Mouse (Mus musculus) embryonic fibroblast, embryonic 13.5 days (primary cell): ENCODE results near the gene Arnt2. TPM values are rescaled to one million over a fixed set of nuclear protein-coding genes. Genes with fewer than 3 reads are reported as not detected.

Source experiments
- H3K27ac ChIP-seq: 2 replicates; pipeline ENCODE4 v1.5.1; 2012; ENCODE audit warnings: low read length, control low read depth, inconsistent platforms; ENCODE audit not compliant: insufficient read depth
- H3K4me1 ChIP-seq: 2 replicates; pipeline ENCODE4 v1.6.1; 2011; ENCODE audit warnings: low read length; ENCODE audit not compliant: control insufficient read depth, insufficient read depth
- H3K4me3 ChIP-seq: 2 replicates; pipeline ENCODE4 v1.5.1; 2011; ENCODE audit warnings: mild to moderate bottlenecking, control low read depth, low read length; ENCODE audit not compliant: insufficient read depth
- CTCF ChIP-seq: IDR thresholded peaks from 2 replicates; pipeline ENCODE4 v1.5.1; 2011; ENCODE audit warnings: mild to moderate bottlenecking, control low read depth, low read length, moderate library complexity, borderline replicate concordance; ENCODE audit not compliant: insufficient read depth
- POLR2A ChIP-seq: IDR thresholded peaks from 2 replicates; pipeline ENCODE4 v1.6.1; 2011; ENCODE audit warnings: low read depth, mild to moderate bottlenecking, control low read depth, low read length, moderate library complexity
- polyA plus RNA-seq: library from polyadenylated mRNA; stranded (reverse); fragments of >200 nt; gene quantifications from 2 replicates; pipeline ENCODE4 v1.2.4, GENCODE M21; 2011; ENCODE audit warnings: low read depth; ENCODE audit not compliant: missing spikeins, insufficient read length

Arnt2 gene
- polyA plus RNA-seq, 1 experiment: 20.2 TPM

DNA sequence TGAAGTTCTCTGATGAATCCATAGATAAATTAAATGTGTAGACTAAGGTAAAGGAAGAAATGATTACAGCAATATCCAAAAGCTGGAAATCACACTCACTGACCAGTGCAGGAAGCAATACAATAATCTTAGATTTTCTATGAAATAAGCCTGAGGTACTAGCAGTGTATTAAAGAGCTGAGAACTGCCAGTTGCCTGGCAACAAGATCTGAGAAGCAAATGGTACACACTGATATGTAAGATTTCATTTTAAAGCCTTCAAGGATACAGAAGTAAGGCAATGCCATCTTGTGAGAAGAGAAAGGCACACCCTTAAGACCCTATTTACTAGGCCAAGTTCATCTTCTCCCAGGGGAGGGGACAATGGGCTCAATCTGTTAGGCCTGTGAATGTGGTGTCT, 59.4 kb downstream of the Arnt2 start:
- no peak overlapping the region for H3K4me3 ChIP-seq
- no peak for TF ChIP-seq CTCF
- peaks cover 5% of the 10 kb centered on the region; the same call in 1 of the 2 replicates for H3K4me1 ChIP-seq
- no peak overlapping the region for H3K27ac ChIP-seq

DNA sequence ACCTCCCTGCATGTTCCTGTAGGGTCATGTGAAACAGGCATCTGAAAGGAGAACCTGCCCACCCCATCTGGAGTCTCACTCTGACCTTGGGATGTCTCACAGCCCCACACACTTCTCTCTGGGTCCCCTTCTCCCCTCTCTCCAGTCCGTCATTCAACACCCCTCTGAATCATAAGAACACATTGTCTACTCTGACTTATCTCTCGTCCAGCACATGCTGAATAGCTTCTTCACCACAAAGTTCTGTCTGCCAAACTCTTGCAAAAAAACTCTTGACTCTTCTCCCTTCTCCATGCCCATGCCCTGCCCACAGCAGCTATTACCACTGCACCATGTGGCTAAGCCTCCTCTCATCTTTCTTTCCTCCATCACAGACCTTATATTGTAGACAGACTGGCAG, 60.0 kb downstream of the Arnt2 start:
- H3K4me3 ChIP-seq: no peak overlapping the region
- peaks cover 5% of the 10 kb centered on the region; the same call in 1 of the 2 replicates for H3K4me1 ChIP-seq
- no peak overlapping the region for H3K27ac ChIP-seq
- TF ChIP-seq CTCF (no peak), POLR2A (no peak)

DNA sequence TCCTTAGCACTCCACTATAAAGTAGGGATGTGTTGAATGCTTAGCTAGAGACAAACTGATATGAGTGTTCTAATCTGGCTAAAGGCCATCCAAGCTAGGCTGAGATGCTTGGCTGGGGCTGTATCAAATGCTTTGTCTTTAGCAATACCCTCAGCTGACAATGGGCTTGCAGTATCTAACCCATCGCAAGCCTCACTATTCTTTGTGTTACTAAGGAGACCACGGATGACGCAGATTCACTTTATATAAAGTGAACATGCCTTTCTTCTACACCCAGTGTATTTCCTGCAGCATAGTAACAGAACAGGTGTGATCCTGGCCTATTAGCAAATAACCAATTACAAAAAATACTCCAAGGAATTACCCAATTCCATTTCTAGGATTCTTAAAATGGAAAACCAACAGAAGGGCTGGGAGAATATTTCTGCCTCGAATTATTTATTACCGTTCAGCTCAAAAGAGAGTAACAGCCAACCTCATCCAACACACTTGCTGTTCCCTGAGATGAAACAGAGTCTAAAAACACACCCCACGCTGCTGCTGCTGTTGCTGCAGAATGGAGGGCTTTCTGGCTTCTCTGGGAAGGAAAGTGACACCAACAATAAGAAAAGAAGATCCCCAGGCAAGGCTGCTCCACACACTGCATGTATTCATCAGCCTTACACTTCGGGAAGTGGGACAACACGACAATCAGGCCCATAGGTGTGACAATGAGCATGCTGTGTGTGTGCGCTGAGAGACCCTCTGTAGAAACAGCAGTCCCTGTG, 61.6 kb downstream of the Arnt2 start:
- Histone ChIP-seq H3K27ac (no peak overlapping the region), H3K4me3 (no peak overlapping the region), H3K4me1 (peaks cover 5% of the 10 kb centered on the region; the same call in 1 of the 2 replicates)
- TF ChIP-seq CTCF: no peak
- TF ChIP-seq POLR2A: no peak

DNA sequence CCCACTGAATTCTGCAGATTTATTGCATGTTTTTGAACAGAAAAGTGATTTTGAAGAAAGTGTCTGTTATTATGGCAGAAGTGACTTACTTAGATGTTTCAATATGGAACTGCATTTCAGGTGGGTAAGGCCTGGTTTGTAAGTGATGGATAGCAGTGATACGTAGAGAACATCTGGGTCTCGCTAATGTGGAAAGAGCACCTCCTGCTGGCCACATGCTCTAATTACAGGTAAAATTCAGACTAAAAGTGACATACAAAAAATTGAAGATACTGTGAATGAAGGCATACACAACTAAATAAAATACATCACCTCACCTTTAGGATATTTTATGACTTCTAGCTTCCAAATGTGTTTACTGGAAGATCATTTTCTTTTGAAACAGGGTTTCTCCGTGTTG, 66.8 kb downstream of the Arnt2 start:
- Histone ChIP-seq H3K4me3 (no peak overlapping the region), H3K4me1 (peaks cover 12% of the 10 kb centered on the region), H3K27ac (no peak overlapping the region)
- TF ChIP-seq POLR2A (no peak), CTCF (no peak)

DNA sequence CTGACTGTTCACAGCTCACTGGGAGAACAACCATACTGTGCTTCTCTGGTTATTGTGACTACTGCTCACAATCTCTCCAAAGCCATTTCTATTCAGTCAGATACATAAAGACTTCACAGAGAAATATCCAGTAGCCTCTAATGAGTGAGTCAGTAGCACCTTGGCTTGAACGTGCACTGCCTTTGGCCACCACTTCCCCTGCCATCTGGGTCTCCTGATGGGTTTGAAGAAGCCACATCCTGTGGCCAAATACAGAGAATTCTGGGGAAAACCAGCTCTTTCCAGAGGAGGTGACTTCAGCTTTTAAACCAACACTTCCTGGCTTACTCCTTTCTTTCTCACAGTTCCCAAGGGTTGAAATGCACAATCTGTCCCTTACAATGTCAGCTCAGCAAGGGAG, 69.0 kb downstream of the Arnt2 start:
- TF ChIP-seq POLR2A: no peak
- no peak for TF ChIP-seq CTCF
- peaks cover 20% of the 10 kb centered on the region for H3K4me1 ChIP-seq
- no peak overlapping the region for H3K4me3 ChIP-seq
- H3K27ac ChIP-seq: peak overlapping the region; percentile 30; the same call in 1 of the 2 replicates

DNA sequence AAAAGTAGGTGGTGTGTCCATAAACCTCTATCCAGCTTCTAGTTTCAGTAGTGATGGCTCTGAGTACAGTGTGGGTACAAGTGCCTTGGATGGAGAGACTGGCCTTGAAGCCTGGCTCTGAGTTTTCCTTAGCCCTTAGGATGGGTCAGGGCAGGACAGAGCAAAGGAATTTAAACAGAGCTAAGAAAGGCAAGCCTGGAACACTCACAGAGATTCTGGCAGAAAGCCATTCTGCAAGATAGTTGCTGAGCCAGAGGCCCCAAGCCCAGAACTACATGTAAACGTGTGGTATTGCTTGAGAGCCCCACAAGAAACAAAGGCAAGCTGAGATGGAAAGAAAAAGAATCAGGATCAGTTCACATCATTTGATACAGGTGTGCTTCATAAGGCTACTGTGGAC, 70.8 kb downstream of the Arnt2 start:
- no peak overlapping the region for H3K4me3 ChIP-seq
- H3K27ac ChIP-seq: peak overlapping the region; percentile 57
- H3K4me1 ChIP-seq: peaks cover 34% of the 10 kb centered on the region
- TF ChIP-seq POLR2A (no peak), CTCF (no peak)

DNA sequence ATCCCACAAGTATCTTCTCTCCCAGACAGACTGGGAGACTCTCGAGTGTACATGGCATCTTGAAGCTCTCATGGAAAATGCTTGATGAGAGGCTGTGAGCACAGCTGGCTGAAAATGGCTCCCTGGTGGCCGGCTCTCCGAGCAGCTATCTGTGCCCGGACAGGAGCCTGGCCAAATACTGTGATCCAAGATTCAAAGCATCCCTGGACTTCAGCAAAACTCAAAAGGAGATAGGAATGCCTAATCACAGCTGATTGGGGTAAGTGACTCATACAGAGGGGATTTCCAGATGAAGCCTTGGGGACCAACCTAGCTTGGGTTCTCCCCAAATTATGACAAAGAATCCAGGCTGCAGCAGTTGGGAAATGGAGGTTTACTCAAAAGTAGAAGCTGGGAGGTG, 72.2 kb downstream of the Arnt2 start:
- peak overlapping the region; percentile 91 for H3K27ac ChIP-seq
- no peak overlapping the region for H3K4me3 ChIP-seq
- TF ChIP-seq CTCF (no peak), POLR2A (no peak)
- peaks cover 42% of the 10 kb centered on the region for H3K4me1 ChIP-seq

DNA sequence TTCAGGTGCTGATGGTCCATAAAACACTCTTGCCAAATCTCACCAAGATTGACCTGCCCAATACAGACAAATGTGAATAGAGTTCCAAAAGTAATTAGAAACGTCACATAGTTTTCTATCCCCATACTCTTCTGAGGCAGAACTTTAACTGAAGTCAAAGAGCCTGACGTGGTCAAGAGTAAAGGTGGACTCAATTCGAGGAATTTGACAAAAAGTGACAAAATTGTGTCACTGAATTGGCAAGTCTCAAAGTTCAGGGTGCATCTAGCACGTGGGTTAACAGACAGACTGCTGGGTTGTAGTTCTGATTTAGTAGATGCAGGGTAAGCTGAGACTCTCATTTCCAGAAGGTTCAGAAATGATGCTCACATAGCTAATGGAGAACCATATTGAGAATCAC, 73.1 kb downstream of the Arnt2 start:
- Histone ChIP-seq H3K4me1 (peaks cover 51% of the 10 kb centered on the region), H3K27ac (peak overlapping the region; percentile 91), H3K4me3 (no peak overlapping the region)
- no peak for TF ChIP-seq CTCF
- TF ChIP-seq POLR2A: no peak

DNA sequence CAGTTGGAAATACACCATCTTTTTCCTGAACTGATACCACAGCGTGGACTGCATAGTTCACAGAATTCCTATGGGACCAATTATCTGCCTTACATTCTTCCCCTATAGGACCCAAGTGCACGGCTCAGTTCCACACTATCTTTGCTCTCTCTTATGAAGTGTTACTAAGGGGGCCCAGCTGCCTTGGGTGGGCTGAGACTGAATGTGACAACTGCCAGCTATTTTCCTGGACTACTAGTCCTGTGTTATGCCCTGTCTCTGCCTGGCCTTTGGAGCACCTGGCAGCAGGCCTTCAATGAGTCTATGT, 73.4 kb downstream of the Arnt2 start:
- no peak for TF ChIP-seq POLR2A
- no peak for TF ChIP-seq CTCF
- Histone ChIP-seq H3K27ac (peak overlapping the region; percentile 91), H3K4me3 (no peak overlapping the region), H3K4me1 (peaks cover 54% of the 10 kb centered on the region)

DNA sequence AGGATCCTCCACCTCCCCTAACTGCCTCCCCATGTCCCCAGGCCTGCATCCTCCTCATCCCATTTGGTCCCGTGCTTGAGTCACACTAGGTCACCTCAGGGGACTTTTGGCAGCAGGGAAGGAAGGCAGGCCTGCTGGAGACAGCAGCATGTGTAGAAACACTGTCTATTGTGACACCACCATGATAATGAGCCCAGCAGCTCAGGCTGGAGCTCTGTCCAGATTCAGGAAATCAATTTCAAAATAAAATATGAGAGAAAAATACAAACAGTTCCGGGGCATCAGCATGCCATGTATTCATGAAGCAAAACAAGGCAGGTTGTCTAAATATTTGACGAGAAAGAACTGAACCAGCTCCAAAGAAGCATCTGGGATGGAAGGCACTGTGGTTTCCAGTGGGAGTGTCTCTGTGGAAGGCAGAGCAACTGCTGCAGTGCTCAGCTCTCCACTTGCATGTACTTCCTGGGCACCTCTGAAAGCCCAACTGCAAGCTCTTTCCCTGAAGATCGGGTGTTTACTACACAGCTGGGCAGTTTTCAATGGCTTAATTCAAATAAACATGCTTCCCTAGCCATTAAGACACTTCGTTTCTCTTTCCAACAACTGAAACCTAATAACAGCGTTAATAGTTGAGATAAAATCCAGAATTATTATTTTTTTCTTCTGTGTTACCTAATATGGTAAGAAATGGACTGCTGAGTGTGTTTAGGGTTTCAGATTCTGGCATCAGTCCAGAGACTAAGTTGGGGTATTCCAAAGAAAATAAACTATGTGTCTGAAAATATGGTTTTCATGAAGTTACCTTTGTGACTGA, 74.0 kb downstream of the Arnt2 start:
- TF ChIP-seq CTCF: no peak
- no peak for TF ChIP-seq POLR2A
- H3K4me1 ChIP-seq: peaks cover 53% of the 10 kb centered on the region
- no peak overlapping the region for H3K4me3 ChIP-seq
- peak overlapping the region; percentile 91 for H3K27ac ChIP-seq

DNA sequence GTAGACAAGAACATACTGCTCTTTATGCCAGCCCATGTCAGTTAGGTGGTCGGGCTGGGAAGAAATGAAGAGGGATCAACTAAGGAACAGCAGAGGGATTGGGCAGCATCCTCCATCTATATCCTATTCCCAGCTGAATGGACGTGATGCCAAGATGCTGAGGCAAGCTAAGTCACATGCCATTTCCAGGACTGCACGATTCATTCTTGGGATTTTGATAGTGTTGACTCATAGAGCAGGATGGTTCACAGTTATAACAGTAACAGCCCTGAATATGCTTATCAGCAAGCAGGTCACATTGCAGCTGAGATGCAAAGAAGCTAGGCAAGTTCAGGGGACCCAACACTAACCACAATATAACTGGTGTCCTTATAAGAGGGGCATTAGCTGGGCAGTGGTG, 76.0 kb downstream of the Arnt2 start:
- Histone ChIP-seq H3K4me1 (peaks cover 55% of the 10 kb centered on the region), H3K4me3 (no peak overlapping the region), H3K27ac (peak overlapping the region; percentile 91)
- TF ChIP-seq POLR2A: peak; percentile 48; the same call in 1 of the 2 replicates
- no peak for TF ChIP-seq CTCF
